ENCODE assay signal across 9 mouse cellular contexts in genomic region chr8:10249156-10249555, GRCm38 (mm10).
DNase-seq lines count a peak whose midpoint lies in the region; ATAC-seq and TF ChIP-seq lines count a peak whose summit lies in the region.
"Had no signal": no experiment of that assay in that cellular context is flagged by ENCODE, and none has a peak within 500 bp of the region (broad histone marks: within the 10 kb centered on the region; RNA-seq: fewer than 3 reads in every experiment).

No protein-coding gene starts in this region.

- H3K27ac ChIP-seq in cortical plate, adult 2 months (ENCODE audit: insufficient read depth, low read length): no peak overlapping the region
- no peak overlapping the region for H3K27ac ChIP-seq in heart, embryonic 13.5 days (replicated peaks)
- no peak overlapping the region for H3K27ac ChIP-seq in midbrain, embryonic 10.5 days (replicated peaks)
- no peak overlapping the region for H3K27ac ChIP-seq in liver, embryonic 12.5 days

- H3K9ac ChIP-seq in heart, embryonic 13.5 days: no peak overlapping the region
- no peak overlapping the region for H3K9ac ChIP-seq in liver, embryonic 12.5 days

- DNase-seq in R1 (ENCODE audit: low read depth, low spot score): peak; percentile 22
- DNase-seq in midbrain, embryonic 10.5 days (ENCODE audit: low spot score): peak; percentile 65
- no peak for DNase-seq in thymus, postnatal 10 days (ENCODE audit: low spot score in 2 of 2)

- peak overlapping the region; percentile 71 for H3K4me2 ChIP-seq in heart, embryonic 13.5 days
- no peak overlapping the region for H3K4me2 ChIP-seq in liver, embryonic 12.5 days

- no peak for TF ChIP-seq CTCF in cortical plate, adult 2 months (IDR thresholded peaks at IDR 0.05; ENCODE audit: extremely low read depth, insufficient read depth, low read length)

- no peaks in the 10 kb centered on the region for H3K4me1 ChIP-seq in cortical plate, adult 2 months (ENCODE audit: control insufficient read depth, insufficient read depth, low read length)
- peaks cover 10% of the 10 kb centered on the region for H3K4me1 ChIP-seq in heart, embryonic 13.5 days
- H3K4me1 ChIP-seq in midbrain, embryonic 10.5 days: peaks cover 11% of the 10 kb centered on the region
- no peaks in the 10 kb centered on the region for H3K4me1 ChIP-seq in liver, embryonic 12.5 days

- peaks cover 19% of the 10 kb centered on the region for H3K27me3 ChIP-seq in heart, embryonic 13.5 days (replicated peaks)
- H3K27me3 ChIP-seq in midbrain, embryonic 10.5 days (ENCODE audit: low read depth, poor library complexity, severe bottlenecking): 0 out of 2 replicates have a peak, but pooled peaks cover 6% of the 10 kb centered on the region
- H3K27me3 ChIP-seq in liver, embryonic 12.5 days (replicated peaks): peaks cover 15% of the 10 kb centered on the region

- TF ChIP-seq POLR2A in cortical plate, adult 2 months (IDR thresholded peaks at IDR 0.05; ENCODE audit: extremely low read depth, insufficient read depth, low read length): no peak

- H3K9me3 ChIP-seq in heart, embryonic 13.5 days: no peaks in the 10 kb centered on the region
- H3K9me3 ChIP-seq in midbrain, embryonic 10.5 days (replicated peaks): no peaks in the 10 kb centered on the region
- no peaks in the 10 kb centered on the region for H3K9me3 ChIP-seq in liver, embryonic 12.5 days (replicated peaks)

- H3K36me3 ChIP-seq in heart, embryonic 13.5 days: no peaks in the 10 kb centered on the region
- no peaks in the 10 kb centered on the region for H3K36me3 ChIP-seq in midbrain, embryonic 10.5 days
- H3K36me3 ChIP-seq in liver, embryonic 12.5 days: no peaks in the 10 kb centered on the region

- peak overlapping the region; percentile 41 for H3K4me3 ChIP-seq in cortical plate, adult 2 months (ENCODE audit: insufficient read depth, low read length)
- H3K4me3 ChIP-seq in heart, embryonic 13.5 days: peak overlapping the region; percentile 44
- H3K4me3 ChIP-seq in midbrain, embryonic 10.5 days: peak overlapping the region; percentile 47
- H3K4me3 ChIP-seq in liver, embryonic 12.5 days: no peak overlapping the region
- H3K4me3 ChIP-seq: myocyte had no signal

- 4% methylated on average over 15 of the region's 15 CpGs for WGBS in heart, embryonic 13.5 days
- WGBS in midbrain, embryonic 10.5 days: 2% methylated on average over 15 of the region's 15 CpGs
- 13% methylated on average over 15 of the region's 15 CpGs for WGBS in liver, embryonic 12.5 days (ENCODE audit: insufficient replicate concordance)

- ATAC-seq in heart, embryonic 13.5 days (ENCODE audit: extremely low read depth, insufficient number of reproducible peaks, low FRiP score, low TSS enrichment): no peak
- ATAC-seq in erythroblast, adult 5-6 weeks (replicated peaks; ENCODE audit: low FRiP score, poor library complexity, severe bottlenecking): no peak
- no peak for ATAC-seq in liver, embryonic 12.5 days
- ATAC-seq: intestine, postnatal 0 days had no signal

Comparison
In these comparisons a context has a peak if more than half of its experiments do, and no peak if none do; other contexts are left out.
1. DNase-seq: peak in R1 (single experiment) and midbrain, embryonic 10.5 days (single experiment); none in thymus, postnatal 10 days (0 of 2).